Mouse (Mus musculus): ENCODE measurements around the gene Dnajb11. TPM values are rescaled to one million over a fixed set of nuclear protein-coding genes. Genes with fewer than 3 reads are reported as not detected.

Gene Dnajb11
- total and polyA plus RNA-seq, 2 experiments from 2014 or later = 63.0 to 86.1 TPM

DNA sequence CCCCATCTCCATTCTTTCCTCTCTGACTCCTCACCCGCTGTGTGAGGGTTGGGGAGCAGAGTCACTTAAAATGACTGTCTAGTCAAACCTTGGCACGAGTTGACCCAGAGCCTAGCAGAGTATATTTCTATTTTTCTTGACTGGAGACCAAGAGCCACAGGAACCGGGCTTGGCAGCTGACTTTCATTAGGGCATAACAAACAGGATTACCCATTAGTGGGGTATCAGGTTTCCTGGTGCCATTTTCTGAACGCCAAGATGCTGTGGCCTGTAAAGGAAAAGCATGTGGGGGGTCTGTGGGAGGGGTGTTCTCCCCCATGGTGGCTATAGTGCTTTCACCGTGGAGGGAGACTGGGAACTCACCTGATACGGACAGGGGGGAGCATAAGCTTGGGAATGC, 23.3 kb downstream of the Dnajb11 start:
- Histone ChIP-seq H3K9ac (no peak overlapping the region), H3K9me3 (ENCODE audit: low read length) (no peaks in the 10 kb centered on the region), H3K4me1 (ENCODE audit: insufficient read depth) (no peaks in the 10 kb centered on the region), H3K36me3 (ENCODE audit: insufficient read depth) (no peaks in the 10 kb centered on the region), H3K4me3 (ENCODE audit: low read depth, low read length) (no peak overlapping the region), H3K27ac (ENCODE audit: low read depth, low read length) (no peak overlapping the region), H3K27me3 (ENCODE audit: insufficient read depth, low read length) (no peaks in the 10 kb centered on the region), H3K4me2 (ENCODE audit: low read depth) (no peak overlapping the region)
- DNase-seq (no peak), ATAC-seq (no peak)
- TF ChIP-seq CTCF (IDR thresholded peaks at IDR 0.05; ENCODE audit: low read depth) = no peak
- 5% methylated on average over 6 of the region's 6 CpGs for WGBS

DNA sequence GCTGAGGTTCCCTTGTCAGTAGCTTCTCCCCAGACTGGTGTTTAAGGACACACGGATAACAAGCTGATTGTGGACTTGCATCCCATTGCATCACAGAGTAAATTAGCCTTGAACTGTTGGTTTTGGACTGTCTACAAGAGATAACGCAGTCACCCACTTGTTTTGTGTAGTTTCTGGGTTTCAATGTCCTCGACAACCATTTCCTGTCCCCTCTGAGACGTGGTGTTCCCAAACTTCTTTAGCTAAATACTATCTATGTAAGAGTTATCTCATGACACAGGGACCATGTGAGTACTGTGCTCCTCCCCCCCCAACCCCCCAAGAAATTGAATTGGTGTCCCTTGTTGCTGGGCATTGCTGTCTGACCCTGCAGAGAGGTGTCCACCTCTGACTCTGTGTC, 23.8 kb downstream of the Dnajb11 start:
- Histone ChIP-seq H3K36me3 (ENCODE audit: insufficient read depth) (no peaks in the 10 kb centered on the region), H3K9ac (no peak overlapping the region)
- WGBS = 59% methylated on average over 4 of the region's 4 CpGs

DNA sequence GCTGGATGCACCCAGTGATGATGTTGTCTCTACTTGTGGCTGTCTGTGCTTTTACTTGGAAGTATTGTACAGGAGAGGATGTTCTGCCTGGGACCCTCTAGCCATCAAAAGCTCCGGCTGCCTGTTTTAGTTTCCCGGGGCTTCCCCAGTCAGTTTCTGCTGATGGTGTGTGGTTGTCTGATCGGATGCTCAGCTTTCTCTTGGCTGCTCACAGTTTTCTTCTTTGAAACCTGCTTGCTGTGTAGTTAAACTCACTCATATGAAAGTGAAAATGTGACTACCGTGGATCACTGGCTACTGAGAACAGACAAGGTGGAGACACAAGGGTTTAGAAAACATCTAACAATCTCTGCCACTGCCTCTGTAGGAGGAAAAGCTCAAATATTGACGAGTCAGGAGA, 25.8 kb downstream of the Dnajb11 start:
- no peak overlapping the region for H3K9ac ChIP-seq
- TF ChIP-seq CTCF (IDR thresholded peaks at IDR 0.05; ENCODE audit: low read depth) = no peak
- no peaks in the 10 kb centered on the region for H3K36me3 ChIP-seq (ENCODE audit: insufficient read depth)
- WGBS = 87% methylated on average over 5 of the region's 5 CpGs
- no peak overlapping the region for H3K4me2 ChIP-seq (ENCODE audit: low read depth)
- H3K27me3 ChIP-seq (ENCODE audit: insufficient read depth, low read length) = no peaks in the 10 kb centered on the region
- no peaks in the 10 kb centered on the region for H3K9me3 ChIP-seq (ENCODE audit: low read length)
- H3K27ac ChIP-seq (ENCODE audit: low read depth, low read length) = no peak overlapping the region
- no peaks in the 10 kb centered on the region for H3K4me1 ChIP-seq (ENCODE audit: insufficient read depth)
- H3K4me3 ChIP-seq (ENCODE audit: low read depth, low read length) = no peak overlapping the region
- ATAC-seq (no peak), DNase-seq (no peak)

More for the DNA sequence above, 23.8 kb downstream of the Dnajb11 start:
- DNase-seq = no peak
- Histone ChIP-seq H3K27me3 (ENCODE audit: insufficient read depth, low read length) (no peaks in the 10 kb centered on the region), H3K9me3 (ENCODE audit: low read length) (no peaks in the 10 kb centered on the region), H3K4me3 (ENCODE audit: low read depth, low read length) (no peak overlapping the region), H3K4me1 (ENCODE audit: insufficient read depth) (no peaks in the 10 kb centered on the region), H3K27ac (ENCODE audit: low read depth, low read length) (no peak overlapping the region), H3K4me2 (ENCODE audit: low read depth) (no peak overlapping the region)
- no peak for TF ChIP-seq CTCF (IDR thresholded peaks at IDR 0.05; ENCODE audit: low read depth)
- ATAC-seq = no peak

DNA sequence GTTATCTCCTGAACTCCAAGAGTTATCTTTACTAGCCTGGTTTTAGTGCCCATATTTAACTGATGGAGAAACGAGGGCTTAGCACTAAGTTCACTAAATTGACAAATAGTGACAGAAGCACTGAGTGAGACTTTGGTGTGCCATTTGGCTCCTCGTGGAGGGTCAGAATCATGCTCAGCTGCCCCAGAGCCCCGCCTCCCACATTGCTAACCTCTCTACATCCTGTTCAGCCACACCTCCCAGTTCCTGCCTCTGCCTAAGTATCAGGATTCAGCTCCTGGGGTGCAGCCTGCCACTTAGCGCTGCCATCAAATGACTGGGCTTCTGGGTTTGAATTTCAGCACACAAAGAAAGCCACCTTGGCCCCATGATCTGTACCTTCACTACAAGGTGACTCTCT, 27.7 kb downstream of the Dnajb11 start:
- Histone ChIP-seq H3K4me1 (ENCODE audit: insufficient read depth) (no peaks in the 10 kb centered on the region), H3K4me2 (ENCODE audit: low read depth) (no peak overlapping the region), H3K9ac (no peak overlapping the region), H3K4me3 (ENCODE audit: low read depth, low read length) (no peak overlapping the region), H3K27me3 (ENCODE audit: insufficient read depth, low read length) (no peaks in the 10 kb centered on the region), H3K9me3 (ENCODE audit: low read length) (no peaks in the 10 kb centered on the region), H3K27ac (ENCODE audit: low read depth, low read length) (no peak overlapping the region), H3K36me3 (ENCODE audit: insufficient read depth) (no peaks in the 10 kb centered on the region)
- DNase-seq = no peak
- no peak for TF ChIP-seq CTCF (IDR thresholded peaks at IDR 0.05; ENCODE audit: low read depth)
- no peak for ATAC-seq
- 44% methylated on average over 4 of the region's 4 CpGs for WGBS

DNA sequence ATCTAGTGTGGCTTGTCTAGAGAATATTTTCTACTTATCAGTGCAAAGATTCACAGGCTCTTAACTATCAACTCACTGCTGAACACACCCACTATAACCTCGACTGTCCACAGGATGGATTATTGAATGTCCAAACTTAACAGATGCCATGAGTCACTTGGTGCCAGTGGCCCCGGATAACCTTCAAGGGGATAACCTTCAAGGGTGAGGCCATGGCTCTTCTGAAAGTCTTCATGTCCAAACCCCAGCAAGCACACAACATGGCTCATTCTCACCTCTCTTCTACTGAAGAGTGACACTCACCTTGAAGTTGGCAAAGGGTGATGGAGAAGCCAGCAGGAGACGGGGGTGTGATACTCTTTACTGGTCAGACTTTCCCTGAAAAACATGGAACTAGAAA, 29.1 kb downstream of the Dnajb11 start:
- Histone ChIP-seq H3K36me3 (ENCODE audit: insufficient read depth) (no peaks in the 10 kb centered on the region), H3K4me2 (ENCODE audit: low read depth) (no peak overlapping the region), H3K27me3 (ENCODE audit: insufficient read depth, low read length) (no peaks in the 10 kb centered on the region), H3K4me1 (ENCODE audit: insufficient read depth) (no peaks in the 10 kb centered on the region), H3K9ac (no peak overlapping the region), H3K9me3 (ENCODE audit: low read length) (no peaks in the 10 kb centered on the region), H3K4me3 (ENCODE audit: low read depth, low read length) (no peak overlapping the region), H3K27ac (ENCODE audit: low read depth, low read length) (no peak overlapping the region)
- ATAC-seq (no peak), DNase-seq (no peak)
- no peak for TF ChIP-seq CTCF (IDR thresholded peaks at IDR 0.05; ENCODE audit: low read depth)
- WGBS = 87% methylated on average over 3 of the region's 3 CpGs

DNA sequence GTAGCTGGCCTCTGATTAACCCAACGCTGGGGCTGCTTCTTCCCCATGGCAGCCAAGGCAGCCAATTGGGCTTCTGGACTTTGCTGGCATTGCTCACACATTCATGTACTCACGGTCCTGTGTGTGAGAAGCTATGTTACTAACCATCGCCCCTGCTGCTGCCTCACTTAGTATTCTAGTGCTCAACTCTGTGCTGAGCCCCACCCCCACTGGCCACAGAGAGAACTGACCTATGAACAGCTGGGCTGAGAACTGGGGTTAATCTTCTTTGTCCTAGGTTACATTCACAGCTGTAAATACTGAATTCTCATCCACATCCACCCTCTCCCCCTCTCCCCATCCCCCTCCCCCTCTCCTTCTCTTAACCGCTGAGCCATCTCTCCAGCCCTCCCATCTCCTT, 31.2 kb downstream of the Dnajb11 start:
- H3K4me1 ChIP-seq (ENCODE audit: insufficient read depth) = no peaks in the 10 kb centered on the region
- no peaks in the 10 kb centered on the region for H3K27me3 ChIP-seq (ENCODE audit: insufficient read depth, low read length)
- no peak overlapping the region for H3K4me2 ChIP-seq (ENCODE audit: low read depth)
- DNase-seq (no peak), ATAC-seq (no peak)
- H3K4me3 ChIP-seq (ENCODE audit: low read depth, low read length) = no peak overlapping the region
- no peak for TF ChIP-seq CTCF (IDR thresholded peaks at IDR 0.05; ENCODE audit: low read depth)
- H3K27ac ChIP-seq (ENCODE audit: low read depth, low read length) = no peak overlapping the region
- no peaks in the 10 kb centered on the region for H3K9me3 ChIP-seq (ENCODE audit: low read length)
- H3K9ac ChIP-seq = no peak overlapping the region
- no peaks in the 10 kb centered on the region for H3K36me3 ChIP-seq (ENCODE audit: insufficient read depth)
- WGBS = 54% methylated on average over 4 of the region's 4 CpGs

DNA sequence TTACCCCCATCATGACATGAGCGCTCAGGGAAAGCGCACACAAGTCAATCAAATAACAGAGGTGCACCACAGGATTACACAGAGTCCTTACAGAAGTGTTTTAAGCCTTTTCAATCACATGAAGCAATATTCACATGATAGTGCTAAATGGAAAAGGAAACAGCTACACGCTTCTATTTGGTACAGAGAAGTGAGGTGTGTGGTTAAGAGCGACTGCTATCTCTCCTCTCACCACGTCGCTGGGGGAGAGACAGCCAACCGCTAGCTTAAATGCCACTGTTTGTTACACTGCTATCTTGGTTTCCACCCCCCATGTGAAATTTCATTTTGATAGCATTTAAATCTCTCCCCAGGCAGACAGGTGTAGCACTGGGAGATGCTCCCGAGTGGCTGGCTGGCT, 32.1 kb downstream of the Dnajb11 start:
- no peak for TF ChIP-seq CTCF (IDR thresholded peaks at IDR 0.05; ENCODE audit: low read depth)
- no peak overlapping the region for H3K27ac ChIP-seq (ENCODE audit: low read depth, low read length)
- no peaks in the 10 kb centered on the region for H3K36me3 ChIP-seq (ENCODE audit: insufficient read depth)
- H3K9ac ChIP-seq = no peak overlapping the region
- H3K9me3 ChIP-seq (ENCODE audit: low read length) = no peaks in the 10 kb centered on the region
- DNase-seq (no peak), ATAC-seq (no peak)
- no peak overlapping the region for H3K4me3 ChIP-seq (ENCODE audit: low read depth, low read length)
- no peaks in the 10 kb centered on the region for H3K27me3 ChIP-seq (ENCODE audit: insufficient read depth, low read length)
- H3K4me1 ChIP-seq (ENCODE audit: insufficient read depth) = no peaks in the 10 kb centered on the region
- 92% methylated on average over 8 of the region's 8 CpGs for WGBS
- H3K4me2 ChIP-seq (ENCODE audit: low read depth) = no peak overlapping the region
